Mouse (Mus musculus) kidney, adult 2 months (tissue): Measurements from ENCODE around the gene Ltbp1. TPM values are rescaled to one million over a fixed set of nuclear protein-coding genes. Genes with fewer than 3 reads are reported as not detected.

Experiments used
- DNase-seq: peaks from one replicate; pipeline ENCODE4 v3.0.0; 2021
- H3K27ac ChIP-seq: fragments of 200-500 bp; 2 replicates; pipeline ENCODE4 v1.5.1; 2012; ENCODE audit warnings: low read depth, low read length, control low read depth, inconsistent platforms; ENCODE audit not compliant: insufficient read depth
- H3K27me3 ChIP-seq: fragments of 200-500 bp; replicated peaks from 2 replicates; pipeline ENCODE4 v1.6.1; 2012; ENCODE audit warnings: mild to moderate bottlenecking, moderate library complexity, low read length, inconsistent platforms; ENCODE audit not compliant: control insufficient read depth, insufficient read depth
- H3K36me3 ChIP-seq: fragments of 200-500 bp; 2 replicates; pipeline ENCODE4 v1.6.1; 2012; ENCODE audit warnings: mild to moderate bottlenecking, moderate library complexity, low read length, inconsistent platforms; ENCODE audit not compliant: control insufficient read depth, insufficient read depth
- H3K4me1 ChIP-seq: fragments of 200-500 bp; 2 replicates; pipeline ENCODE4 v1.6.1; 2011; ENCODE audit warnings: low read length; ENCODE audit not compliant: control insufficient read depth, insufficient read depth
- H3K4me3 ChIP-seq: fragments of 200-500 bp; 2 replicates; pipeline ENCODE4 v1.5.1; 2011; ENCODE audit warnings: mild to moderate bottlenecking, low read depth, low read length, control low read depth; ENCODE audit not compliant: insufficient read depth
- CTCF ChIP-seq: fragments of 200-500 bp; conservative IDR thresholded peaks from 2 replicates; pipeline ENCODE4 v1.5.1; 2011; ENCODE audit warnings: low read depth, mild to moderate bottlenecking, control low read depth, low read length, moderate library complexity, mixed read lengths; ENCODE audit not compliant: insufficient read depth, insufficient read length
- POLR2A ChIP-seq: fragments of 200-500 bp; IDR thresholded peaks from one replicate; pipeline ENCODE4 v1.6.1; 2011; ENCODE audit warnings: low read depth, low read length, control low read depth
- WGBS: fragments of 180-500 bp; shearing (Covaris S2); methylation state at CpG from one replicate; pipeline ENCODE4 v1.1.7; 2018; 5-methylcytosine and 5-hydroxymethylcytosine counted together
- polyA plus RNA-seq: library from polyadenylated mRNA; depleted of rRNA; stranded (reverse); fragments of >200 nt; gene quantifications from 2 replicates; pipeline ENCODE4 v1.2.3, GENCODE M21; 2012

The Ltbp1 gene
- polyA plus RNA-seq, 1 experiment, result 10.2 TPM

- H3K27ac ChIP-seq, result no peak overlapping the region
- H3K4me3 ChIP-seq, result no peak overlapping the region
- no peaks in the 10 kb centered on the region for H3K27me3 ChIP-seq
- H3K36me3 ChIP-seq, result no peaks in the 10 kb centered on the region
- TF ChIP-seq CTCF (no peak), POLR2A (no peak)
- 67% methylated on average over 3 of the region's 3 CpGs for WGBS
- no peaks in the 10 kb centered on the region for H3K4me1 ChIP-seq
- DNase-seq, result no peak
Observed at GRCm38 (mm10) chr17:75093563-75093962, 88.2 kb downstream of the Ltbp1 start.

GRCm38 (mm10) chr17:75094591-75094990 is 89.2 kb downstream of the Ltbp1 start:
- H3K4me1 ChIP-seq, result no peaks in the 10 kb centered on the region
- H3K4me3 ChIP-seq, result no peak overlapping the region
- no peak overlapping the region for H3K27ac ChIP-seq
- H3K36me3 ChIP-seq, result no peaks in the 10 kb centered on the region
- DNase-seq, result no peak
- H3K27me3 ChIP-seq, result no peaks in the 10 kb centered on the region
- 79% methylated on average over 9 of the region's 9 CpGs for WGBS
- TF ChIP-seq POLR2A, result no peak
- TF ChIP-seq CTCF, result no peak

- H3K4me1 ChIP-seq, result no peaks in the 10 kb centered on the region
- DNase-seq, result no peak
- TF ChIP-seq CTCF, result no peak
- TF ChIP-seq POLR2A, result no peak
- no peak overlapping the region for H3K4me3 ChIP-seq
- 76% methylated on average over 7 of the region's 7 CpGs for WGBS
- no peak overlapping the region for H3K27ac ChIP-seq
- no peaks in the 10 kb centered on the region for H3K36me3 ChIP-seq
- no peaks in the 10 kb centered on the region for H3K27me3 ChIP-seq
Observed at GRCm38 (mm10) chr17:75096727-75097126, 91.4 kb downstream of the Ltbp1 start.

- Histone ChIP-seq H3K36me3 (no peaks in the 10 kb centered on the region), H3K4me1 (no peaks in the 10 kb centered on the region), H3K27me3 (no peaks in the 10 kb centered on the region), H3K4me3 (no peak overlapping the region), H3K27ac (no peak overlapping the region)
- no peak for DNase-seq
- TF ChIP-seq CTCF, result no peak
- no peak for TF ChIP-seq POLR2A
- WGBS, result 76% methylated on average over 3 of the region's 3 CpGs
Observed at GRCm38 (mm10) chr17:75097367-75097766, 92.0 kb downstream of the Ltbp1 start.

GRCm38 (mm10) chr17:75101215-75101614 is 95.8 kb downstream of the Ltbp1 start:
- Histone ChIP-seq H3K27me3 (no peaks in the 10 kb centered on the region), H3K4me1 (no peaks in the 10 kb centered on the region), H3K27ac (no peak overlapping the region), H3K4me3 (no peak overlapping the region), H3K36me3 (no peaks in the 10 kb centered on the region)
- TF ChIP-seq POLR2A (no peak), CTCF (no peak)
- 32% methylated on average over 4 of the region's 4 CpGs for WGBS
- DNase-seq, result peak; percentile 73

DNA sequence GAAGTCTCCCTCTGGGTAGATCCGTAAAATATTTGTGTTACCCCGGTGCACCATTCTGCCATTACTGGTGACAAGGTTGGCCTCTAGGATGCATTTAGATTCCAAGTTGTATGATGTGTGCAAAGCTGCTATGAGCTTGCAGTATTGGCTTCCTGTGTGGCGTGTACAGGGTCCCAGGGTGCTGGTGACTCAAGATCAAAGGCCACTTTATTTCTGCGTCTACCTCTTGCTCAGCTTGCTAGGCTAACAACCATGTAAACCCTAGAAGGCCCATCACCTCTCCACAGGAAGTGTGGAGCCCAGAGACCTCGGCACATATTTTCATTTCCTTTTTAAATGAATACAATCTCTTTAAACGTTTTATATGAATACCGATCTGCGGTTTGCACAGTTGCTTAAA is 96.6 kb downstream of the Ltbp1 start:
- DNase-seq, result no peak
- TF ChIP-seq POLR2A, result no peak
- TF ChIP-seq CTCF, result no peak
- Histone ChIP-seq H3K4me1 (no peaks in the 10 kb centered on the region), H3K4me3 (no peak overlapping the region), H3K36me3 (no peaks in the 10 kb centered on the region), H3K27me3 (no peaks in the 10 kb centered on the region), H3K27ac (no peak overlapping the region)
- 82% methylated on average over 8 of the region's 8 CpGs for WGBS

- Histone ChIP-seq H3K4me1 (no peaks in the 10 kb centered on the region), H3K36me3 (no peaks in the 10 kb centered on the region), H3K27ac (no peak overlapping the region), H3K4me3 (no peak overlapping the region), H3K27me3 (no peaks in the 10 kb centered on the region)
- no peak for TF ChIP-seq POLR2A
- TF ChIP-seq CTCF, result no peak
- 39% methylated on average over 7 of the region's 7 CpGs for WGBS
- no peak for DNase-seq
Observed at GRCm38 (mm10) chr17:75107412-75107811, 102.0 kb downstream of the Ltbp1 start.

GRCm38 (mm10) chr17:75107879-75108278 is 102.5 kb downstream of the Ltbp1 start:
- Histone ChIP-seq H3K4me1 (no peaks in the 10 kb centered on the region), H3K4me3 (no peak overlapping the region), H3K36me3 (no peaks in the 10 kb centered on the region), H3K27me3 (no peaks in the 10 kb centered on the region), H3K27ac (no peak overlapping the region)
- TF ChIP-seq CTCF (no peak), POLR2A (no peak)
- 49% methylated on average over 5 of the region's 5 CpGs for WGBS
- DNase-seq, result no peak
